Mouse (Mus musculus) left cerebral cortex, postnatal 10 days (tissue): ENCODE measurements around the gene Prkar2b. TPM values are rescaled to one million over a fixed set of nuclear protein-coding genes. Genes with fewer than 3 reads are reported as not detected.
A peak's percentile ranks its signal among the peaks of the same experiment; 100 is the strongest.

ENCODE experiments used
- DNase-seq, 2 experiments: peaks; one replicate each; pipeline ENCODE4 v3.0.0; 2021 to 2022; ENCODE audit warnings: low spot score in 2 of 2, mixed read lengths in 1 of 2; ENCODE audit errors: extremely low spot score in 1 of 2
- intact Hi-C: fragments of 180-260 bp; cut with DNase I; formaldehyde crosslinking; loops from one replicate; pipeline ENCODE4 v1.15.1; 2025
- total RNA-seq, 2 experiments: library from RNA; stranded (reverse); gene quantifications; 2 replicates each; pipeline ENCODE4 v1.2.3; 2021

Prkar2b gene
- total RNA-seq, 2 experiments from 2014 or later, result 157 to 160 TPM

DNA sequence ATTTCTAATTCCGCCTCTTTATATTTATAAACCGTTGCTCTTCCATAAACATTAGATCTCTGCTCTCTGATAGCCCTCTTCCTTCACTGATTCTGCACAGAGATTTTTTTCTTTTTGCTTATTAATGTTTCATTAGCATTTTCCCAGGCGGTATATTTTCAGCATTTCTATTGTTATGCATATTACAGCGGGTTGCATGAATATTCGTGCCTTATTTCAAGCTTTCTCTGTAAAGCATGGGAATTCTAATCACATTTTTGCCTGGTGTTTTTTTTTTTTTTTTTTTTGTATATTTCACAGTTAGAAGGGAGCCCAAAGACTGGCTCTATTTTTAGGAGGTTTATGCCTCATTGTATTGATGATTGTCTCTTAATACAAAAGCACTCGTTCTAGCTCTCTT is 13.2 kb upstream of the Prkar2b start:
- no peak for DNase-seq
- intact Hi-C loops, result no loop called here

DNA sequence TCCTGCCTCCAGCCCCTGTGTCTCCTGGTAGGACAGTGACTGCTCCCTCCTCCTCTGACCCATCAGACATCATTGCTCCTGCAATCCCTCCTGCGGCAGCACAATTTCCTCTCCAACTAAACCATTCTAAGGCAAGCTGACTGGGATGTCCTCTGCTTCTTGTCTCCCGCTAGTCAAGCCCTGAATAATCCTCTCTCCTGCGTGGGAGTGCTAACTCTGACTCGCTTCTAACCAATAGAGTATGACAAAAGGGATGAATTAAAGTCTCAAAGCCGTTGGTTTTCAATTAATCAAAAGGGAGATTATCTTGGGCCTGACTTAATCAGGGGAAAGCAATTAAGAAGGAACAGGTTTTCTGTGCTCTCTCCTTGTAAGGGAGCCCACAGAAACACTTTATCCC is 4.9 kb upstream of the Prkar2b start:
- intact Hi-C loops, result loop anchor here (10.0 kb wide), 1 partner anchor 169 kb away; no protein-coding TSS in a partner anchor
- no peak for DNase-seq

- peak in 1 of 2 experiments; percentile 23 for DNase-seq
- intact Hi-C loops, result loop anchor here (10.0 kb wide), 1 partner anchor 174 kb away; no protein-coding TSS in a partner anchor
Observed at GRCm38 (mm10) chr12:32060247-32061089, 628 bp downstream of the Prkar2b start.

DNA sequence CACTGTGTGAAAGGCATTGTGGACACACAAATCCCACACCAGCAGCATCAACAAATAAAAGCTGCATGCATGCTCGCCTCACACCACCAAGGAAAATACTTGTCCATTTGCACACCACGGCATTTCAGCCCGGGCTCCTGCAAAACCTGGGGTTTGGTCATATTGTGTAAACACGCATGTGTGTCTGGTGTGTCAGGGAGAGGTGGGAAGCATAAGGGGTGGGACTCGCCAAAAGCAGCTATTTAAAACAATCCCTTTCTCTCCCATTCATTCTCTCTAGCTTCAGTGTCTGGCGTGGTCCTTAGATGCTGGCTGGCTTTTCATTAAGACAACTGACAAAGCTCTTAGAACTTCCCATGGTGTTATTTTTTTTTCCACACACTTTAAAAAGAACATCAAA is 1.4 kb downstream of the Prkar2b start:
- intact Hi-C loops, result loop anchor here (5.0 to 10.0 kb wide), 2 partner anchors 82 to 175 kb away; no protein-coding TSS in a partner anchor
- DNase-seq, result no peak

- no peak for DNase-seq
- intact Hi-C loops, result loop anchor here (5.0 kb wide), 1 partner anchor 82 kb away; no protein-coding TSS in a partner anchor
Observed at GRCm38 (mm10) chr12:32059135-32059534, 2.0 kb downstream of the Prkar2b start.

- no peak for DNase-seq
- intact Hi-C loops, result loop anchor here (5.0 kb wide), 1 partner anchor 80 kb away; no protein-coding TSS in a partner anchor
Observed at GRCm38 (mm10) chr12:32057461-32058199, 3.5 kb downstream of the Prkar2b start.

- intact Hi-C loops, result loop anchor here (5.0 kb wide), 1 partner anchor 78 kb away; no protein-coding TSS in a partner anchor
- no peak for DNase-seq
Observed at GRCm38 (mm10) chr12:32055797-32056196, 5.3 kb downstream of the Prkar2b start.

DNA sequence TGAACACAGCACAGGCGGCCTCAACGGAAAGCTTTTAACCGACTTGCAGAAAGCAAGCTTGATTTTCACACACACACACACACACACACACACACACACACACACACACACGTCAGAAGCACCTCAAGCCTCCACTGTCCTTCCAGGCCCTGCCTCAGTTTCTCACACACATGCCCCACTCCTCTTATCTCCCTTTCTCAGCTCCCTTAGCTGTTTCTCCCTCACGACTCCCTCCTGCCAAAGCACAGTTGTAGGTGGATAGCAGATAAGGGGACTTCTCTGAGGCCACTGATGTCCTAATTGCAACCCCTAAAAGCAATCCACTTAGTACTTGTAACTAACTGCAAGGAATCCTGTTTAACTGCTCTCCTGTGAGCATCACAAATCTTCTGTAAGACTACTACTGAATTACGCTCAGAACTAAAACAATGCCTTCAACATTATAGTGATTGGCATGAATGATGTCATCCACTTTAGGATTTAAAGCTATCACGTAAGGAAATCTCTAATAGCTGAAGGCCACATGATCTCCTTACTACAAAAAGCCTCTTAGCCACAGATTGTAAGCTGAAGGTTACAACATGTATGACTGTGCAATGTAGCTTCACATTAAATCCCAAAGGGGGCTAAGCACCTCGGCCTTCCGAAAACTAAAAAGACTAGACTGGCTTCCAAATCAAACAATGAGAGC is 6.5 kb downstream of the Prkar2b start:
- intact Hi-C loops, result loop anchor here (5.0 kb wide), 1 partner anchor 77 kb away; no protein-coding TSS in a partner anchor
- DNase-seq, result no peak

DNA sequence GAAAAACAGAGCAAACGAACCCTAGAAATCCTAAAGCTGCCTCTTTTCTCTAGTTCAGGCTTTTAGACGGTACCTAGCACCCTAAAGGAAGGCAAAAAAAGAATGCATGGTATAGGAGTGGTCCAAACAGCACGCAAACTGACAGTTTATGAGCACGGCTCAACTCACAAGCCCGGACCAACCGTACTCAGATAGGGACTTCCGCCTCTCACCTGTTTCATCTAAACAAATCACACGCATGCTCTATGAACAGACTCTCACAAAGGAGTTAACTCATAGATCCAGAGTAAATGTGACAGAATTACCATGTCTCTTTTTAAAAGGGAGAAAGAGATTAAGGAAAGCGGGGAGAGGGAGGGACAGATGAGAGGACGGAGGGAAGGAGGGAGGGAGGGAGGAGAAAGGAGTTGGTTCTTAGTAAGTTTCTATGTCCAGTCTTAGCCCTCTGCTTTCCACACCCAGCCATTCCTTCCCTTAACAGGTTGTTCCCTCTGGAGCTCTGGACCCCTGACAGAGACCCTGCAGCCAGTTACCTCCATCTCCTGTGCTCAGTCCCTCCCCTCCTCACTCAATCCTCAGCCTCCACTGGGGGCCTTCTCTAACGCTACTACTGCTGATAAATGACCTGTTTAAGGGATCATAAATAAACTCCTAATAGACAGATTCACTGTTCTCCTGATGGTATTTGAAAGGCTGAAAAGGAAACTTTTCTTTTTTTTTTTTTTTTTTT is 7.3 kb downstream of the Prkar2b start:
- intact Hi-C loops, result no loop called here
- DNase-seq, result no peak

DNA sequence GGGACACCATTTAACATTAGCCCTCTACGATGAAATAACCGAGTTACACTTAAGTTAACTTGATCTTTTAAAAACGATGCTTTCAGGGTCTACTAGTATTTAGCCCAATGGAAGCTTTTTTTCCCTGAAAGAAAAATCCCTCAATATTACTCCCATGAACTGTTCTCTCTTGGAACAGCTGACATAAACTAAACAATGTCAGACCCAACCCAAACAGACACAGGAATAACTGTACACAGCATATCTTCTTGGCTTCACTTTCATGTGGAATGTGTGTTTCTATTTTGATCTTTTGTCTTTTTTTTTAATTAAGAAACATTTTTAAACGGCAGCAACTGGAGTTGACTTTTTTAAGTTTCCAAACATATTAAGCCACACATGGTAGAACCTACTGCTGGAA is 8.2 kb downstream of the Prkar2b start:
- intact Hi-C loops, result no loop called here
- DNase-seq, result no peak

GRCm38 (mm10) chr12:32050165-32050564 is 10.9 kb downstream of the Prkar2b start:
- intact Hi-C loops, result no loop called here
- no peak for DNase-seq

DNA sequence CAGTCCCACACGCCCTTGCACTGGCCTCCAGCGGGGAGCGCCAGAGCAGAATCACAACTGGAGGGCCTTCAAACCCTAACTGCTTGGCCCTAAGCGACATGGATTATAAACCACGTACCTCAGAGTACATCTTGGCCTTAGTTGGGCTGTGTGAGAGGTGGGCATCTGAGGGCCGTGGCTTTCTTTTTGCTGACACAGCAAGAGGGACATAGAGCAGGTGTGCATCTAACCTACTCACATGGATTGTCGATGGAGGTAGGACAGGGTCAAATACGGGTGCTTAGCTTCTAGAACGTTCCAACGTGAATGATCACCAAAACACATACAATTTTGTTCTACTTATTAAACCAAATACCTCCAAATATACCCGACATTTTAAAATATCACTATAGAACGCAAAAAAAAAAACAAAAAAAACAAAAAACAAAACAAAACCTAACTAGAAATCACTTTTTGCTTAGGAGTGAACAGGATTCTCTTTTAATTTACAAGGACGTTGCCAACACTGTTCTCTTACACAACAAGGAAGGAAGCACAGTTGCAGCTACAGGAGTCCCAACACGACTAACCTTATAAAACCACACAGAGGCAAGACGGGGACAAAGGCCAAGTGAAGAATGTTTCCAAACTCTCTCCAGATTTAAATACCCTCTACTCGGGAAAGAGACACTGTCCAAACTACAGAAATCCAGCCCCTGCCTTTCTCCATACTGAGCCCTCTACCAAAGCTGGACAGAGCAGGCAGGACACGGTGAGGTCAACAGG is 15.3 kb downstream of the Prkar2b start:
- DNase-seq, result no peak
- intact Hi-C loops, result no loop called here

- DNase-seq, result no peak
- intact Hi-C loops, result no loop called here
Observed at GRCm38 (mm10) chr12:32044487-32045134, 16.5 kb downstream of the Prkar2b start.

DNA sequence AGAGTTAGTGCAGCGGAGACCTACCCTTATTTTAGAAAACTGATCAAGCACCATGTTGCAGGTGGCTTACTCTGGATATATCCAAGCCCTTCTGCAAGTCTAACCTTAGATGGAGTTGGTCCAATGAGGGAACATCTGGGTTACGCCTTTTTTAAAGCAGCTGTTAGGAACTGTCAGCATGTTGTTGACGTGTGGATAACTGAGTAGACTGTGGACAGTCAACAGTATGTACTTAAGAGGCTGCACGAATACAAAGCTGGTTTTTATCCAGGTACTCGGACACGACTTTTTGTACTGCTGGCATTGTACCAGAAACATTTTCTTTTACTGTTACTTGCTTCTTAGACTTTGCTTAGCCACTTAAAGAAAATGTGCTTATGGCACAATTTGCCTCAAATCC is 27.6 kb downstream of the Prkar2b start:
- DNase-seq, result no peak
- intact Hi-C loops, result no loop called here

- DNase-seq, result no peak
- intact Hi-C loops, result no loop called here
Observed at GRCm38 (mm10) chr12:32032917-32033316, 28.2 kb downstream of the Prkar2b start.

DNA sequence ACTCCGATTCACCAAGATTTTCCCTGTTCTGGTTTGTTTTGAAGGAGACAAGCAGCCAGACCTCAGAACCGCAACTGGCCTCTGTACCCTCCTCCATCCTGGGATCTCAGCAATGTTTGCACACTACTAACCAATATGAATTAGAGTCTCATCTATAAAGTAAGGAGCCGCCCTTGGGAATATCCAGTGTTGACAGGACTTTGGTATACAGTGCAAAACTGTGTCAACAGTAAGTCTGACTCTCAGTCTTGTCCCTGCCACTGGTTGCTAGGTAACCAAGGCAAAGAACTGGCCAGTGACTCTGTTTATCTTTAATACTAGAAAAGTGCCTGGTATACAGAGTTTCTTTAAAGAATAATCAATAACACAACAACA is 42.7 kb downstream of the Prkar2b start:
- intact Hi-C loops, result no loop called here
- DNase-seq, result no peak

- intact Hi-C loops, result no loop called here
- DNase-seq, result no peak
Observed at GRCm38 (mm10) chr12:32017636-32018375, 43.3 kb downstream of the Prkar2b start.
